19 mouse cellular contexts compared by ENCODE assay signal in genomic region chr1:88305018-88305795, GRCm38 (mm10). TPM values are rescaled to one million over a fixed set of nuclear protein-coding genes. Genes with fewer than 3 reads are reported as not detected.
DNase-seq lines count a peak whose midpoint lies in the region; ATAC-seq lines count a peak whose summit lies in the region.
"Had no signal": no experiment of that assay in that cellular context is flagged by ENCODE, and none has a peak within 500 bp of the region (broad histone marks: within the 10 kb centered on the region; RNA-seq: fewer than 3 reads in every experiment).

No protein-coding gene starts in this region.

- peak; percentile 76 for DNase-seq in heart, embryonic 10.5 days (ENCODE audit: low spot score)
- peak; percentile 10 for DNase-seq in thymus, postnatal 0 days (ENCODE audit: low spot score)
- no peak for DNase-seq in thymus, postnatal 14 days
- peak; percentile 21 for DNase-seq in limb, embryonic 11.5 days (ENCODE audit: low spot score)
- no peak for DNase-seq in cerebellum, adult 18-20 months
- no peak for DNase-seq in left cerebral cortex, adult 9 months (ENCODE audit: low spot score in 2 of 2)
- DNase-seq: cerebellum, postnatal 25 days; heart, postnatal 4 days; kidney, adult 18-20 months; right cerebral cortex, postnatal 4 days had no signal

- H3K4me3 ChIP-seq in heart, embryonic 10.5 days = no peak overlapping the region
- H3K4me3 ChIP-seq in heart, embryonic 12.5 days = no peak overlapping the region
- no peak overlapping the region for H3K4me3 ChIP-seq in limb, embryonic 11.5 days (ENCODE audit: low read depth, low read length)
- H3K4me3 ChIP-seq: forebrain, embryonic 15.5 days; limb, embryonic 15.5 days; myocyte had no signal

- ATAC-seq in heart, embryonic 12.5 days (ENCODE audit: insufficient number of reproducible peaks, low FRiP score) = no peak
- no peak for ATAC-seq in limb, embryonic 11.5 days (ENCODE audit: insufficient number of reproducible peaks, low FRiP score, low TSS enrichment, low read depth)
- ATAC-seq in monocyte, adult 5-6 weeks (replicated peaks; ENCODE audit: insufficient number of reproducible peaks, low FRiP score, low TSS enrichment, poor library complexity, severe bottlenecking) = no peak
- ATAC-seq: forebrain, embryonic 15.5 days had no signal

- peaks cover 92% of the 10 kb centered on the region for H3K9me3 ChIP-seq in heart, embryonic 10.5 days
- peaks cover 83% of the 10 kb centered on the region for H3K9me3 ChIP-seq in heart, embryonic 12.5 days (replicated peaks)
- H3K9me3 ChIP-seq in limb, embryonic 11.5 days (ENCODE audit: control insufficient read depth, low read length) = peaks cover 82% of the 10 kb centered on the region

- no peaks in the 10 kb centered on the region for H3K4me1 ChIP-seq in heart, embryonic 10.5 days
- H3K4me1 ChIP-seq in heart, embryonic 12.5 days (replicated peaks) = no peaks in the 10 kb centered on the region
- H3K4me1 ChIP-seq in limb, embryonic 11.5 days (ENCODE audit: control insufficient read depth, insufficient read depth, low read length) = no peaks in the 10 kb centered on the region
- H3K4me1 ChIP-seq: forebrain, embryonic 15.5 days; limb, embryonic 15.5 days had no signal

- H3K36me3 ChIP-seq in heart, embryonic 10.5 days = no peaks in the 10 kb centered on the region
- H3K36me3 ChIP-seq in heart, embryonic 12.5 days = no peaks in the 10 kb centered on the region
- H3K36me3 ChIP-seq in limb, embryonic 11.5 days (ENCODE audit: control insufficient read depth, insufficient read depth, low read length) = no peaks in the 10 kb centered on the region
- H3K36me3 ChIP-seq: forebrain, embryonic 15.5 days; limb, embryonic 15.5 days had no signal

- WGBS in heart, embryonic 10.5 days = 45% methylated on average over 6 of the region's 6 CpGs
- 40% methylated on average over 6 of the region's 6 CpGs for WGBS in heart, embryonic 12.5 days
- WGBS in limb, embryonic 11.5 days = 52% methylated on average over 6 of the region's 6 CpGs

- H3K27ac ChIP-seq in heart, embryonic 10.5 days = no peak overlapping the region
- no peak overlapping the region for H3K27ac ChIP-seq in heart, embryonic 12.5 days (ENCODE audit: poor library complexity, severe bottlenecking)
- no peak overlapping the region for H3K27ac ChIP-seq in limb, embryonic 11.5 days (replicated peaks; ENCODE audit: low read depth, low read length)
- H3K27ac ChIP-seq: forebrain, embryonic 15.5 days; limb, embryonic 15.5 days had no signal

- no peak overlapping the region for H3K9ac ChIP-seq in heart, embryonic 12.5 days
- H3K9ac ChIP-seq in limb, embryonic 11.5 days (ENCODE audit: low read length) = no peak overlapping the region
- H3K9ac ChIP-seq: forebrain, embryonic 15.5 days; limb, embryonic 15.5 days had no signal

- no peak overlapping the region for H3K4me2 ChIP-seq in heart, embryonic 12.5 days
- H3K4me2 ChIP-seq in limb, embryonic 11.5 days (ENCODE audit: low read depth, severe bottlenecking) = no peak overlapping the region
- H3K4me2 ChIP-seq: forebrain, embryonic 15.5 days; limb, embryonic 15.5 days had no signal

- H3K27me3 ChIP-seq in heart, embryonic 10.5 days (ENCODE audit: insufficient read depth, poor library complexity, severe bottlenecking) = no peaks in the 10 kb centered on the region
- H3K27me3 ChIP-seq in heart, embryonic 12.5 days (replicated peaks) = no peaks in the 10 kb centered on the region
- no peaks in the 10 kb centered on the region for H3K27me3 ChIP-seq in limb, embryonic 11.5 days (ENCODE audit: control insufficient read depth, insufficient read depth, low read length)
- H3K27me3 ChIP-seq: forebrain, embryonic 15.5 days; limb, embryonic 15.5 days had no signal

RNA-seq across cellular contexts. Expression of gene Trpm8, which starts 27.7 kb away (rescaled TPM):
- polyA plus RNA-seq in heart, embryonic 10.5 days (2016; fragmentation: Nextera tagmentation; extraction: Ambion mirVana) = 0.11 and 0.15 TPM in 2 replicates
- 0.05 TPM in 1 of 2 replicates, not detected in the other for polyA plus RNA-seq in heart, embryonic 12.5 days (2016; fragmentation: Nextera tagmentation; extraction: Ambion mirVana)
- polyA plus RNA-seq in thymus, postnatal 0 days (2015; fragmentation: Nextera tagmentation; extraction: Ambion mirVana) = not detected in 2 replicates
- polyA plus RNA-seq in limb, embryonic 11.5 days (2014; fragmentation: Nextera tagmentation; extraction: Ambion mirVana) = not detected in 2 replicates
- total RNA-seq in monocyte, adult 5-6 weeks (2017) = not detected in 3 replicates
- total RNA-seq: adrenal gland, adult 18-20 months; CH12.LX; gastrocnemius, adult 8-10 months; heart, postnatal 4 days had no signal
- polyA plus RNA-seq: large intestine, adult 2 months; limb, embryonic 15.5 days had no signal

RNA-seq across cellular contexts. Expression of gene Hjurp, which starts 27.8 kb away (rescaled TPM):
- 143 and 155 TPM in 2 replicates for polyA plus RNA-seq in heart, embryonic 10.5 days (2016; fragmentation: Nextera tagmentation; extraction: Ambion mirVana)
- polyA plus RNA-seq in heart, embryonic 12.5 days (2016; fragmentation: Nextera tagmentation; extraction: Ambion mirVana) = 141 TPM in 2 replicates
- 82.7 and 102 TPM in 2 replicates for polyA plus RNA-seq in thymus, postnatal 0 days (2015; fragmentation: Nextera tagmentation; extraction: Ambion mirVana)
- 174 and 204 TPM in 2 replicates for polyA plus RNA-seq in limb, embryonic 11.5 days (2014; fragmentation: Nextera tagmentation; extraction: Ambion mirVana)
- 79.2 to 121 TPM (median 80.4 TPM) in 3 replicates for total RNA-seq in monocyte, adult 5-6 weeks (2017)

Comparison
In these comparisons a context has a peak if more than half of its experiments do, and no peak if none do; other contexts are left out.
1. DNase-seq: peak in heart, embryonic 10.5 days (single experiment), thymus, postnatal 0 days (single experiment) and limb, embryonic 11.5 days (single experiment); none in thymus, postnatal 14 days (single experiment), cerebellum, adult 18-20 months (0 of 2) and left cerebral cortex, adult 9 months (0 of 2).